Mouse (Mus musculus): ENCODE data around the gene Gm6904. TPM values are rescaled to one million over a fixed set of nuclear protein-coding genes. Genes with fewer than 3 reads are reported as not detected.

Gm6904 gene
- total RNA-seq, 2 experiments from 2014 or later, result not detected

Other genes starting within 250 kb of the Gm6904 start
- gene 1700129C05Rik, start 117.3 kb downstream of the Gm6904 start, total RNA-seq (2021), result not detected
- not detected for gene Gm5142, start 81.5 kb downstream of the Gm6904 start, total RNA-seq (2021)
- 10 to 100 TPM; 31.7 to 33.5 TPM for gene Rcbtb1, start 59.0 kb downstream of the Gm6904 start, total RNA-seq (2021)
- gene Phf11a, start 37.3 kb upstream of the Gm6904 start, total RNA-seq (2021), result not detected
- gene Phf11b, start 81.1 kb upstream of the Gm6904 start, total RNA-seq (2021), result not detected
- gene Phf11d, start 105.3 kb upstream of the Gm6904 start, total RNA-seq (2021), result under 1 TPM; 0.48 to 0.72 TPM
- gene Phf11c, start 135.2 kb upstream of the Gm6904 start, total RNA-seq (2021), result under 1 TPM; 0.62 to 0.74 TPM
- gene Setdb2, start 180.7 kb upstream of the Gm6904 start, total RNA-seq (2021), result 1 to 10 TPM; 6.7 to 7.1 TPM
- 10 to 100 TPM; 18.3 to 33.8 TPM for gene Cab39l, start 180.8 kb upstream of the Gm6904 start, total RNA-seq (2021)